Mouse (Mus musculus) left cerebral cortex, adult 2 months (tissue): ENCODE data around the gene Greb1. TPM values are rescaled to one million over a fixed set of nuclear protein-coding genes. Genes with fewer than 3 reads are reported as not detected.
"Not testable (repeated sequence)": the region's sequence is repeated elsewhere in the genome, so short reads cannot be mapped to it uniquely, and the experiment has no call there.

Experiments used
- DNase-seq, 2 experiments: peaks; one replicate each; pipeline ENCODE4 v3.0.0; 2021 to 2022; ENCODE audit warnings: low spot score in 2 of 2, mixed read lengths in 1 of 2; ENCODE audit errors: extremely low spot score in 1 of 2
- H3K27ac ChIP-seq: fragments of 200-600 bp; 2 replicates; pipeline ENCODE4 v1.8.1; 2022
- H3K4me3 ChIP-seq: fragments of 200-600 bp; 2 replicates; pipeline ENCODE4 v1.8.1; 2022
- CTCF ChIP-seq: fragments of 200-600 bp; IDR thresholded peaks from 2 replicates; pipeline ENCODE4 v1.8.1; 2022; ENCODE audit warnings: antibody characterized with exemption, mild to moderate bottlenecking, moderate library complexity
- intact Hi-C: fragments of 180-260 bp; cut with DNase I; formaldehyde crosslinking; loops from one replicate; pipeline ENCODE4 v1.15.1; 2025
- total RNA-seq, 2 experiments: library from RNA; stranded (reverse); gene quantifications; 2 replicates each; pipeline ENCODE4 v1.2.3; 2021

Gene Greb1
- total RNA-seq, 2 experiments from 2014 or later: 0.96 to 0.97 TPM

- H3K4me3 ChIP-seq: no peak overlapping the region
- intact Hi-C loops: loop anchor here (1.0 to 5.0 kb wide), 3 partner anchors 36 to 294 kb away; partner anchors contain the start of gene 2410004P03Rik
- H3K27ac ChIP-seq: no peak overlapping the region
- peak; percentile 32 to 52 for DNase-seq
- peak; percentile 75 for TF ChIP-seq CTCF
Observed at GRCm38 (mm10) chr12:16718660-16719315, 81.9 kb downstream of the Greb1 start.

GRCm38 (mm10) chr12:16717653-16718052, 83.0 kb downstream of the Greb1 start:
- Histone ChIP-seq H3K27ac (no peak overlapping the region), H3K4me3 (no peak overlapping the region)
- DNase-seq: peak; percentile 14 to 24
- TF ChIP-seq CTCF: peak; percentile 91
- intact Hi-C loops: loop anchor here (5.0 kb wide), 1 partner anchor 295 kb away; the partner anchor contains the start of gene 2410004P03Rik

- Histone ChIP-seq H3K27ac (no peak overlapping the region), H3K4me3 (no peak overlapping the region)
- no peak for DNase-seq
- intact Hi-C loops: loop anchor here (5.0 kb wide), 1 partner anchor 298 kb away; the partner anchor contains the start of gene 2410004P03Rik
- no peak for TF ChIP-seq CTCF
Observed at GRCm38 (mm10) chr12:16714616-16715015, 86.1 kb downstream of the Greb1 start.

- DNase-seq: no peak
- no peak overlapping the region for H3K27ac ChIP-seq
- no peak for TF ChIP-seq CTCF
- intact Hi-C loops: no loop called here
- H3K4me3 ChIP-seq: no peak overlapping the region
Observed at GRCm38 (mm10) chr12:16698691-16699090, 102.0 kb downstream of the Greb1 start.

- no peak for DNase-seq
- TF ChIP-seq CTCF: no peak
- intact Hi-C loops: no loop called here
- H3K4me3 ChIP-seq: no peak overlapping the region
- H3K27ac ChIP-seq: no peak overlapping the region
Observed at GRCm38 (mm10) chr12:16696146-16696545, 104.5 kb downstream of the Greb1 start.

- H3K4me3 ChIP-seq, DNase-seq, H3K27ac ChIP-seq, intact Hi-C loops: not testable (repeated sequence)
Observed at GRCm38 (mm10) chr12:16695252-16695651, 105.4 kb downstream of the Greb1 start.

GRCm38 (mm10) chr12:16694783-16695182, 105.9 kb downstream of the Greb1 start:
- intact Hi-C loops: no loop called here
- no peak for TF ChIP-seq CTCF
- H3K27ac ChIP-seq: no peak overlapping the region
- no peak overlapping the region for H3K4me3 ChIP-seq
- no peak for DNase-seq

- H3K27ac ChIP-seq: no peak overlapping the region
- TF ChIP-seq CTCF: no peak
- intact Hi-C loops: no loop called here
- DNase-seq: no peak
- no peak overlapping the region for H3K4me3 ChIP-seq
Observed at GRCm38 (mm10) chr12:16690631-16691030, 110.1 kb downstream of the Greb1 start.

- no peak overlapping the region for H3K4me3 ChIP-seq
- intact Hi-C loops: no loop called here
- DNase-seq: no peak
- no peak overlapping the region for H3K27ac ChIP-seq
- TF ChIP-seq CTCF: no peak
Observed at GRCm38 (mm10) chr12:16672246-16672645, 128.4 kb downstream of the Greb1 start.

- intact Hi-C loops: no loop called here
- Histone ChIP-seq H3K4me3 (no peak overlapping the region), H3K27ac (no peak overlapping the region)
- DNase-seq: no peak
- no peak for TF ChIP-seq CTCF
Observed at GRCm38 (mm10) chr12:16669176-16669575, 131.5 kb downstream of the Greb1 start.

GRCm38 (mm10) chr12:16665022-16665421, 135.7 kb downstream of the Greb1 start:
- intact Hi-C loops: no loop called here
- no peak for DNase-seq
- no peak overlapping the region for H3K27ac ChIP-seq
- no peak for TF ChIP-seq CTCF
- H3K4me3 ChIP-seq: no peak overlapping the region

GRCm38 (mm10) chr12:16662955-16663585, 137.6 kb downstream of the Greb1 start:
- intact Hi-C loops: no loop called here
- TF ChIP-seq CTCF: no peak; the same call in 1 of the 2 replicates
- DNase-seq: peak in 1 of 2 experiments; percentile 24
- peak overlapping the region; percentile 50 for H3K27ac ChIP-seq
- no peak overlapping the region for H3K4me3 ChIP-seq
